Mouse (Mus musculus) liver, postnatal 0 days (tissue): ENCODE measurements around the gene Flnb. TPM values are rescaled to one million over a fixed set of nuclear protein-coding genes. Genes with fewer than 3 reads are reported as not detected.

ENCODE experiments used
- ATAC-seq: fragments of 200-750 bp; cut with Nextera tagmentation; 2 replicates; pipeline ENCODE4 v1.8.0; 2017; ENCODE audit warnings: mild to moderate bottlenecking, moderate library complexity
- DNase-seq: peaks from one replicate; pipeline ENCODE4 v3.0.0-alpha.2; 2016
- H3K27ac ChIP-seq: fragments of 300-500 bp; sonication (generic); 2 replicates; pipeline ENCODE4 v1.5.1; 2014; ENCODE audit warnings: antibody characterized with exemption, moderate library complexity, mild to moderate bottlenecking, low read depth
- H3K27me3 ChIP-seq: fragments of 300-500 bp; sonication (generic); 2 replicates; pipeline ENCODE4 v1.6.1; 2014; ENCODE audit warnings: low read length, control low read depth, mixed read lengths; ENCODE audit not compliant: insufficient read depth
- H3K36me3 ChIP-seq: fragments of 300-500 bp; sonication (generic); replicated peaks from 2 replicates; pipeline ENCODE4 v1.6.1; 2014; ENCODE audit warnings: mild to moderate bottlenecking, control low read depth, low read length, moderate library complexity, mixed read lengths; ENCODE audit not compliant: insufficient read depth
- H3K4me1 ChIP-seq: fragments of 300-500 bp; sonication (generic); 2 replicates; pipeline ENCODE4 v1.6.1; 2014; ENCODE audit warnings: antibody characterized with exemption, mild to moderate bottlenecking, control low read depth; ENCODE audit not compliant: insufficient read depth
- H3K4me2 ChIP-seq: fragments of 300-500 bp; sonication (generic); 2 replicates; pipeline ENCODE4 v1.6.1; 2014; ENCODE audit warnings: low read depth, mild to moderate bottlenecking, low read length, moderate library complexity, mixed read lengths
- H3K4me3 ChIP-seq: fragments of 300-500 bp; sonication (generic); 2 replicates; pipeline ENCODE4 v1.5.1; 2014; ENCODE audit warnings: low read depth, low read length
- H3K9ac ChIP-seq: fragments of 300-500 bp; sonication (generic); replicated peaks from 2 replicates; pipeline ENCODE4 v1.6.1; 2014; ENCODE audit warnings: mild to moderate bottlenecking, moderate library complexity
- H3K9me3 ChIP-seq: fragments of 300-500 bp; sonication (generic); 2 replicates; pipeline ENCODE4 v1.6.1; 2016; ENCODE audit warnings: mild to moderate bottlenecking, control low read depth, low read length, mixed read lengths
- CTCF ChIP-seq: sonication (generic); IDR thresholded peaks from 2 replicates; pipeline ENCODE4 v1.5.1; 2016; ENCODE audit warnings: antibody characterized with exemption, low read depth
- EP300 ChIP-seq: IDR thresholded peaks from 2 replicates; pipeline ENCODE4 v1.6.1; 2016; ENCODE audit warnings: antibody characterized with exemption, low read depth, mild to moderate bottlenecking
- WGBS: fragments of 180-500 bp; shearing (Covaris S2); extraction: QIAGEN DNeasy Blood & Tissue Kit; methylation state at CpG from one replicate; pipeline ENCODE4 v1.1.7; 2014; ENCODE audit not compliant: insufficient replicate concordance; 5-methylcytosine and 5-hydroxymethylcytosine counted together
- polyA plus RNA-seq: library from polyadenylated mRNA; unstranded; fragments of >200 nt; fragmentation: Nextera tagmentation; extraction: Ambion mirVana; gene quantifications from 2 replicates; pipeline ENCODE4 v1.2.1, GENCODE M21; 2015

The Flnb gene
- polyA plus RNA-seq, 1 experiment from 2014 or later, result 2.9 TPM

- Histone ChIP-seq H3K9ac (no peak overlapping the region), H3K4me3 (no peak overlapping the region), H3K9me3 (no peaks in the 10 kb centered on the region), H3K4me1 (peaks cover 10% of the 10 kb centered on the region; the same call in 1 of the 2 replicates), H3K36me3 (no peaks in the 10 kb centered on the region), H3K27me3 (no peaks in the 10 kb centered on the region), H3K27ac (no peak overlapping the region), H3K4me2 (no peak overlapping the region)
- ATAC-seq, result no peak
- no peak for DNase-seq
- 61% methylated on average over 4 of the region's 4 CpGs for WGBS
- TF ChIP-seq EP300, result no peak
- no peak for TF ChIP-seq CTCF
Observed at GRCm38 (mm10) chr14:7833458-7833857, 15.7 kb downstream of the Flnb start.

GRCm38 (mm10) chr14:7838564-7839089 is 20.9 kb downstream of the Flnb start:
- no peak for ATAC-seq
- DNase-seq, result no peak
- TF ChIP-seq EP300 (no peak), CTCF (no peak)
- Histone ChIP-seq H3K27ac (no peak overlapping the region), H3K36me3 (no peaks in the 10 kb centered on the region), H3K4me1 (peaks cover 9% of the 10 kb centered on the region), H3K9me3 (no peaks in the 10 kb centered on the region), H3K9ac (no peak overlapping the region; the same call in 1 of the 2 replicates), H3K27me3 (no peaks in the 10 kb centered on the region), H3K4me3 (no peak overlapping the region), H3K4me2 (no peak overlapping the region)
- WGBS, result 72% methylated on average over 5 of the region's 5 CpGs

- TF ChIP-seq CTCF, result no peak
- no peak for TF ChIP-seq EP300
- no peaks in the 10 kb centered on the region for H3K9me3 ChIP-seq
- peaks cover 9% of the 10 kb centered on the region for H3K4me1 ChIP-seq
- H3K4me2 ChIP-seq, result no peak overlapping the region
- peak overlapping the region; percentile 22; the same call in 1 of the 2 replicates for H3K27ac ChIP-seq
- ATAC-seq (no peak), DNase-seq (no peak)
- H3K36me3 ChIP-seq, result no peaks in the 10 kb centered on the region
- H3K4me3 ChIP-seq, result no peak overlapping the region
- H3K27me3 ChIP-seq, result no peaks in the 10 kb centered on the region
- no peak overlapping the region for H3K9ac ChIP-seq
- WGBS, result 53% methylated on average over 8 of the region's 8 CpGs
Observed at GRCm38 (mm10) chr14:7839950-7840514, 22.3 kb downstream of the Flnb start.

- 71% methylated on average over 15 of the region's 15 CpGs for WGBS
- TF ChIP-seq EP300 (no peak), CTCF (no peak)
- Histone ChIP-seq H3K27me3 (no peaks in the 10 kb centered on the region), H3K4me2 (no peak overlapping the region), H3K9me3 (no peaks in the 10 kb centered on the region), H3K4me3 (no peak overlapping the region), H3K9ac (no peak overlapping the region), H3K4me1 (peaks cover 14% of the 10 kb centered on the region), H3K27ac (no peak overlapping the region), H3K36me3 (no peaks in the 10 kb centered on the region)
- DNase-seq, result no peak
- ATAC-seq, result no peak
Observed at GRCm38 (mm10) chr14:7842631-7843332, 25.0 kb downstream of the Flnb start.

- Histone ChIP-seq H3K4me2 (no peak overlapping the region), H3K27me3 (no peaks in the 10 kb centered on the region), H3K9me3 (no peaks in the 10 kb centered on the region), H3K4me1 (peaks cover 17% of the 10 kb centered on the region), H3K4me3 (no peak overlapping the region), H3K36me3 (no peaks in the 10 kb centered on the region), H3K9ac (no peak overlapping the region), H3K27ac (no peak overlapping the region)
- ATAC-seq (no peak), DNase-seq (no peak)
- TF ChIP-seq CTCF (no peak), EP300 (no peak)
- WGBS, result 62% methylated on average over 4 of the region's 4 CpGs
Observed at GRCm38 (mm10) chr14:7846696-7847095, 28.9 kb downstream of the Flnb start.

GRCm38 (mm10) chr14:7847746-7848232 is 30.0 kb downstream of the Flnb start:
- WGBS, result 66% methylated on average over 5 of the region's 5 CpGs
- Histone ChIP-seq H3K4me3 (no peak overlapping the region), H3K27ac (peak overlapping the region; percentile 6; the same call in 1 of the 2 replicates), H3K4me1 (peaks cover 27% of the 10 kb centered on the region), H3K27me3 (no peaks in the 10 kb centered on the region), H3K4me2 (no peak overlapping the region), H3K9me3 (no peaks in the 10 kb centered on the region), H3K9ac (no peak overlapping the region), H3K36me3 (no peaks in the 10 kb centered on the region)
- no peak for DNase-seq
- TF ChIP-seq CTCF (no peak), EP300 (no peak)
- peak; percentile 54; the same call in 1 of the 2 replicates for ATAC-seq
